Mouse (Mus musculus) T-helper 17 cell (primary cell): ENCODE measurements around the gene Rnf151.
"Not testable (repeated sequence)": the region's sequence is repeated elsewhere in the genome, so short reads cannot be mapped to it uniquely, and the experiment has no call there.

Source experiments
- in situ Hi-C, 2 experiments: fragments of 300-600 bp; cut with MboI, MseI; formaldehyde crosslinking; loops; 1 replicate in 1 of 2; 2 replicates in 1 of 2; pipeline ENCODE4 v1.15.1; 2025; ENCODE audit warnings: high pct_unique_total_duplicates in 2 of 2

Rnf151 gene

GRCm38 (mm10) chr17:24734513-24734912 is 16.6 kb upstream of the Rnf151 start:
- in situ Hi-C loops: no loop called here

GRCm38 (mm10) chr17:24733434-24734050 is 15.7 kb upstream of the Rnf151 start:
- in situ Hi-C loops: no loop called here

- in situ Hi-C loops: no loop called here
Measured at GRCm38 (mm10) chr17:24732233-24732935, 14.5 kb upstream of the Rnf151 start.

- in situ Hi-C loops: no loop called here
Measured at GRCm38 (mm10) chr17:24730787-24731186, 12.9 kb upstream of the Rnf151 start.

GRCm38 (mm10) chr17:24729067-24729466 is 11.2 kb upstream of the Rnf151 start:
- in situ Hi-C loops: no loop called here

- in situ Hi-C loops: no loop called here
Measured at GRCm38 (mm10) chr17:24728184-24728583, 10.3 kb upstream of the Rnf151 start.

- in situ Hi-C loops: no loop called here
Measured at GRCm38 (mm10) chr17:24727618-24728017, 9.8 kb upstream of the Rnf151 start, which contains the start of gene Rpl3l. Gene Rpl3l, plus strand, starts transcription at chr17:24727820.

- in situ Hi-C loops: no loop called here
Measured at GRCm38 (mm10) chr17:24725637-24726390, 8.0 kb upstream of the Rnf151 start.

- in situ Hi-C loops: no loop called here
Measured at GRCm38 (mm10) chr17:24724184-24724583, 6.3 kb upstream of the Rnf151 start, which contains the start of gene Ndufb10. Gene Ndufb10, minus strand, starts transcription at chr17:24724478.

GRCm38 (mm10) chr17:24723881-24724180 is 6.0 kb upstream of the Rnf151 start:
- in situ Hi-C loops: no loop called here

GRCm38 (mm10) chr17:24723122-24723880 is 5.4 kb upstream of the Rnf151 start:
- in situ Hi-C loops: no loop called here

GRCm38 (mm10) chr17:24722220-24722924 is 4.5 kb upstream of the Rnf151 start:
- in situ Hi-C loops: no loop called here

- in situ Hi-C loops: not testable (repeated sequence)
Measured at GRCm38 (mm10) chr17:24721383-24721955, 3.6 kb upstream of the Rnf151 start.

- in situ Hi-C loops: not testable (repeated sequence)
Measured at GRCm38 (mm10) chr17:24720616-24721015, 2.8 kb upstream of the Rnf151 start.

- in situ Hi-C loops: no loop called here
Measured at GRCm38 (mm10) chr17:24719494-24720222, 1.8 kb upstream of the Rnf151 start.

- in situ Hi-C loops: not testable (repeated sequence)
Measured at GRCm38 (mm10) chr17:24718938-24719337, 1.1 kb upstream of the Rnf151 start.

- in situ Hi-C loops: no loop called here
Measured at GRCm38 (mm10) chr17:24716166-24716682, 1.6 kb downstream of the Rnf151 start.

- in situ Hi-C loops: no loop called here
Measured at GRCm38 (mm10) chr17:24715556-24715955, 2.3 kb downstream of the Rnf151 start.

- in situ Hi-C loops: no loop called here
Measured at GRCm38 (mm10) chr17:24708646-24709045, 9.2 kb downstream of the Rnf151 start.
